Mouse (Mus musculus) midbrain, postnatal 0 days (tissue): ENCODE data around the gene Galr3. TPM values are rescaled to one million over a fixed set of nuclear protein-coding genes. Genes with fewer than 3 reads are reported as not detected.
A peak's percentile ranks its signal among the peaks of the same experiment; 100 is the strongest.
"Not testable (repeated sequence)": the region's sequence is repeated elsewhere in the genome, so short reads cannot be mapped to it uniquely, and the experiment has no call there.

Experiments used
- ATAC-seq: fragments of 200-750 bp; cut with Nextera tagmentation; 2 replicates; pipeline ENCODE4 v1.8.0; 2017; ENCODE audit warnings: moderate number of reproducible peaks, mild to moderate bottlenecking, moderate TSS enrichment, moderate library complexity; ENCODE audit not compliant: low FRiP score
- DNase-seq: peaks from one replicate; pipeline ENCODE4 v3.0.0-alpha.2; 2015; ENCODE audit warnings: low spot score
- H3K27ac ChIP-seq: fragments of 300-500 bp; sonication (generic); 2 replicates; pipeline ENCODE4 v1.5.1; 2014; ENCODE audit warnings: low read depth, mild to moderate bottlenecking, low read length, mixed read lengths
- H3K27me3 ChIP-seq: fragments of 300-500 bp; sonication (generic); 2 replicates; pipeline ENCODE4 v1.6.1; 2014; ENCODE audit warnings: low read length, control low read depth, mixed read lengths; ENCODE audit not compliant: insufficient read depth
- H3K36me3 ChIP-seq: fragments of 300-500 bp; sonication (generic); 2 replicates; pipeline ENCODE4 v1.6.1; 2014; ENCODE audit warnings: low read length, control low read depth, mixed read lengths; ENCODE audit not compliant: insufficient read depth
- H3K4me1 ChIP-seq: fragments of 300-500 bp; sonication (generic); 2 replicates; pipeline ENCODE4 v1.6.1; 2014; ENCODE audit warnings: mild to moderate bottlenecking, control low read depth, antibody characterized with exemption, low read length, mixed read lengths; ENCODE audit not compliant: insufficient read depth
- H3K4me2 ChIP-seq: fragments of 300-500 bp; sonication (generic); 2 replicates; pipeline ENCODE4 v1.6.1; 2014; ENCODE audit warnings: low read depth, mild to moderate bottlenecking, low read length, mixed read lengths; ENCODE audit not compliant: poor library complexity, severe bottlenecking
- H3K4me3 ChIP-seq: fragments of 300-500 bp; sonication (generic); 2 replicates; pipeline ENCODE4 v1.5.1; 2014; ENCODE audit warnings: low read depth, mild to moderate bottlenecking, low read length, moderate library complexity
- H3K9ac ChIP-seq: fragments of 300-500 bp; sonication (generic); replicated peaks from 2 replicates; pipeline ENCODE4 v1.6.1; 2014; ENCODE audit warnings: mild to moderate bottlenecking, low read length, moderate library complexity, mixed read lengths; ENCODE audit not compliant: poor library complexity, severe bottlenecking
- H3K9me3 ChIP-seq: fragments of 300-500 bp; sonication (generic); 2 replicates; pipeline ENCODE4 v1.6.1; 2016; ENCODE audit warnings: low read length, control low read depth
- CTCF ChIP-seq: IDR thresholded peaks from 2 replicates; pipeline ENCODE4 v1.5.1; 2016; ENCODE audit warnings: antibody characterized with exemption, mild to moderate bottlenecking
- WGBS: fragments of 180-500 bp; shearing (Covaris S2); extraction: QIAGEN DNeasy Blood & Tissue Kit; methylation state at CpG from one replicate; pipeline ENCODE4 v1.1.7; 2014; 5-methylcytosine and 5-hydroxymethylcytosine counted together
- polyA plus RNA-seq: library from polyadenylated mRNA; unstranded; fragments of >200 nt; fragmentation: Nextera tagmentation; extraction: Ambion mirVana; gene quantifications from 2 replicates; pipeline ENCODE4 v1.2.1, GENCODE M21; 2015
- total RNA-seq: library from RNA; depleted of rRNA; stranded (reverse); fragments of >200 nt; gene quantifications from 2 replicates; pipeline ENCODE4 v1.2.3, GENCODE M21; 2014

Gene Galr3
- total and polyA plus RNA-seq, 2 experiments from 2014 or later, result 0.25 to 3.9 TPM

DNA sequence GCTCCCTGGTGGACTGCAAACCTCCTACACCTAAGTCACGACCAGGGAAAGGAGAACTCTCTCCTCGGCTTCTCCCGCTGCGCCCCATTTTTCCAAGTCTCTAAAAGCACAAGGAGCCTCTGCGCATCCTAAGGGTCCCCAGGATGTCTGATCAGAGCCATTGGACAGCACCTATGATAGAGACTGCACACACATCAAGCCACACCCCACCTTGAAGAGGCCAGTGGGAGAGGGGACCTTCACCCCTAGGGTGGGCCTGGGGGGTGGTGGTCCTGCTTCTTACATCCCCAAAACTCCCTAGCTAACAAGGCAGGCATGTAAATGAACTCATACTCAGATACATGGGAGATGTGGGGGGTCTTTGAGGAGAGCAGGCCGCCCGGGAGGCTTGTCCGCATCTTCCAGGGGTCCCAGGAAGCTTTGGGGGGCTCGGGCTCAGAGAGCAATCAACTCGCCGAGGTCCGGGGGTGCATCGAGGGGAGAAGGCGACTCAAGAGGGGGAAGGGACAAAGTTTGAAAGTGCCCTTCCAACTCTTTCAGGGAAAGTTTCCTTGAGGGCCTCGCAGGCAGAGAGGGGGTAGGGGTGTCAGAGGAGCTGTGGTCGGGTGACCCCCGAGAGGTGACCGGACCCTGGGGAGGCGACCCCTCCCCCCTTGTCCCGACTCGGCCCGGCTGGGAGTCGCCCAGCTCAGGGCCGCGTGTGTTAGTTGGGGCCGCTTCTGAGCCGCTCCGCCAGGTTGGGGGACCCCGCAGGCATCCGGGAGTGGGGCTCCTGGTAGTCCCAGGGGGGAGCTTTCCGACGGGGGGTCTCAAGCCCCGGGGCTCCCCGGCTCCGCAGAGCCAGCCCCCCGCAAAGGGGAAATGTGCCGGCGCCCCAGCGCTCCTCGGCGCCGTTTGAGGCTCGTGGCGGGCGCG, 14.1 kb upstream of the Galr3 start:
- no peaks in the 10 kb centered on the region for H3K9me3 ChIP-seq
- WGBS, result 7% methylated on average over 37 of the region's 46 CpGs
- TF ChIP-seq CTCF, result no peak
- H3K27ac ChIP-seq, result peak overlapping the region; percentile 88
- no peaks in the 10 kb centered on the region for H3K36me3 ChIP-seq
- no peaks in the 10 kb centered on the region for H3K27me3 ChIP-seq
- H3K9ac ChIP-seq, result peak overlapping the region; percentile 95
- no peak for ATAC-seq
- DNase-seq, result no peak
- peak overlapping the region; percentile 74 for H3K4me3 ChIP-seq
- H3K4me1 ChIP-seq, result peaks cover 10% of the 10 kb centered on the region
- H3K4me2 ChIP-seq, result peak overlapping the region; percentile 97

DNA sequence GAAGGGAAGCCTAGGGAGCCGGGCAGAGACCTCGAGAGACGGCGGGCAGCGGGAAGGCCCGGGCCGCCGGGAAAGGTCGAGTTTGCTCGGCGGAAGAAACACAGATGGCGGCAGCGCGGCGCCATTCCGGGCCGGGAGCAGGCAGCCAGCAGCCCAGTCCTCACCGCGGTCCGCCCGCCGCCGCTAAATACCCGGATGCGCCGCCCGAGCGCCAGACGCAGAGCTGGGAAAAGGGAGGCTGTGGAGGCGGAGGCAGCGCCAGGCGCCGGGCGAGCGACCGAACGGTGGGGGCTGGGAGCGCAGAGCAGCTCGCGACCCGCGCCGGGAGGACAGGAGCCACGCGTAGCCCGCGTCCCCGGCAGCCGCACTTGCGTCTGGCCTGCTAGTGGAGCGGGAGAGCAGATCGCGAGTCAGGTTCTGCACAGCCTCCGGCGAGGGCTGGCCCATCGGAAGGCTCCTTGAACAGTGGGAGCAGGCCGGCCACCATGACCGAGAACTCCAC, 13.4 kb upstream of the Galr3 start, which contains the start of gene H1f0:
H1f0 (plus strand) TSS at position 214 of the 502 bp plus-strand sequence.
- H3K9me3 ChIP-seq, result no peaks in the 10 kb centered on the region
- WGBS, result under 1% methylated on average over 54 of the region's 58 CpGs
- peak within 1 kb of the TSS; percentile 74 for H3K4me3 ChIP-seq
- H3K27ac ChIP-seq, result peak within 1 kb of the TSS; percentile 88
- H3K9ac ChIP-seq, result peak within 1 kb of the TSS; percentile 95
- peak; percentile 92 for DNase-seq
- H3K4me2 ChIP-seq, result peak within 1 kb of the TSS; percentile 97
- H3K27me3 ChIP-seq, result no peaks in the 10 kb centered on the region
- ATAC-seq, result peak; percentile 86
- peaks cover 10% of the 10 kb centered on the region for H3K4me1 ChIP-seq
- H3K36me3 ChIP-seq, result no peaks in the 10 kb centered on the region
- TF ChIP-seq CTCF, result no peak

DNA sequence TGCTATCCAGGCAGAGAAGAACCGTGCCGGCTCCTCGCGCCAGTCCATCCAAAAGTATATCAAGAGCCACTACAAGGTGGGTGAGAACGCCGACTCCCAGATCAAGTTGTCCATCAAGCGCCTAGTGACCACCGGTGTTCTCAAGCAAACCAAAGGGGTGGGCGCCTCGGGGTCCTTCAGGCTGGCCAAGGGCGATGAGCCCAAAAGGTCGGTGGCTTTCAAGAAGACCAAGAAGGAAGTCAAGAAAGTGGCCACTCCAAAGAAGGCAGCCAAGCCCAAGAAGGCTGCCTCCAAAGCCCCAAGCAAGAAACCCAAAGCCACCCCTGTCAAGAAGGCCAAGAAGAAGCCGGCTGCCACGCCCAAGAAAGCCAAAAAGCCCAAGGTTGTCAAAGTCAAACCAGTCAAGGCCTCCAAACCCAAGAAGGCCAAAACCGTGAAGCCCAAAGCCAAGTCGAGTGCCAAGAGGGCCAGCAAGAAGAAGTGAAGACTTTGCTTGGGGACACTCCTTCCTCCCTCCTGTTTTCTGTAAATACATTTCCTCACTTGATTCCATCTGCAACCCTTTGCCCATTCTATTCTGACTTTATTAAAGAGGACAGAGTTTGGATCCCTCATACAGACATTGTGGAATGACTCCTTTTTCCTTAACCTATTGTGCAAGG, 12.7 kb upstream of the Galr3 start:
- DNase-seq (no peak), ATAC-seq (no peak)
- Histone ChIP-seq H3K9me3 (no peaks in the 10 kb centered on the region), H3K4me3 (peak overlapping the region; percentile 74), H3K4me2 (peak overlapping the region; percentile 97), H3K27me3 (no peaks in the 10 kb centered on the region), H3K36me3 (no peaks in the 10 kb centered on the region), H3K27ac (peak overlapping the region; percentile 88; the same call in 1 of the 2 replicates), H3K9ac (peak overlapping the region; percentile 95), H3K4me1 (peaks cover 10% of the 10 kb centered on the region)
- TF ChIP-seq CTCF, result no peak
- 24% methylated on average over 16 of the region's 16 CpGs for WGBS

DNA sequence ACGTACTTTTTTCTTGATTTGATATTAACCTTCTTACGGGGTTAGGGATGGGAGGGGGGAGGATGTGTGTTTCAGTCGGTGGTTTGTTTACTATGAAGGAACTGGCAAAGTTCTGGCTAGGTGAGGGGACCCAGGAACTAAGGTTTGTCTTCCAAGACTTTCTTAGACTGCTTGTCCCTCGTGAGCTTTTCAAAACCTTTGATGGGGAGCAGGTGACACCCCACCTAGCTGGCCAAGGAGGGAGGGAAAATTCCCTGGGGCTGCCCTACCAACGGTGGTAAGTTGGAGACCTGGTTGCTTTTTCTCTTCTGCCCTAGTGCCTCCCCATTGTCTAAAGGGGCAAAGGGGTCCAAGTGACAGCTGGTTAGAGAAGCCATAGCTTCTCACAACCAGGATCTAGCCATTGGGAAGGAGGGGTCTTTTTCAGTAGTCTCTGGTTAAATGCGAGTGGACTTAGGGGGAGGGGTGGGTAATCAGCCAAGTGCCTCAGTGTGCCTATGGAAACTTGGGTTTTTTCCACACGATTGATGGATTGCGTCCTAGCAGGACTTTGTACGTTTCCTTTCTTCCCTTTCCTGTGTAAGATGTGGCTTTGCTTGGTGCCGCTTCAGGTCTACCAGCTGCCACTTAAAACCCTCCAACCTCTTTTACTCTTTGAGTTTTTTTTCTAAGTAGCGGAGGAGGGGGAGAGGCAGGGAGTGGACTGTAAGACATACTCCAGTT, 12.0 kb upstream of the Galr3 start:
- H3K4me3 ChIP-seq, result peak overlapping the region; percentile 74
- H3K27me3 ChIP-seq, result no peaks in the 10 kb centered on the region
- H3K4me2 ChIP-seq, result peak overlapping the region; percentile 97
- no peaks in the 10 kb centered on the region for H3K9me3 ChIP-seq
- ATAC-seq, result no peak
- WGBS, result 9% methylated on average over 11 of the region's 11 CpGs
- TF ChIP-seq CTCF, result no peak
- peak overlapping the region; percentile 46; the same call in 1 of the 2 replicates for H3K9ac ChIP-seq
- H3K27ac ChIP-seq, result no peak overlapping the region; the same call in 1 of the 2 replicates
- peaks cover 10% of the 10 kb centered on the region for H3K4me1 ChIP-seq
- no peaks in the 10 kb centered on the region for H3K36me3 ChIP-seq
- DNase-seq, result peak; percentile 44

DNA sequence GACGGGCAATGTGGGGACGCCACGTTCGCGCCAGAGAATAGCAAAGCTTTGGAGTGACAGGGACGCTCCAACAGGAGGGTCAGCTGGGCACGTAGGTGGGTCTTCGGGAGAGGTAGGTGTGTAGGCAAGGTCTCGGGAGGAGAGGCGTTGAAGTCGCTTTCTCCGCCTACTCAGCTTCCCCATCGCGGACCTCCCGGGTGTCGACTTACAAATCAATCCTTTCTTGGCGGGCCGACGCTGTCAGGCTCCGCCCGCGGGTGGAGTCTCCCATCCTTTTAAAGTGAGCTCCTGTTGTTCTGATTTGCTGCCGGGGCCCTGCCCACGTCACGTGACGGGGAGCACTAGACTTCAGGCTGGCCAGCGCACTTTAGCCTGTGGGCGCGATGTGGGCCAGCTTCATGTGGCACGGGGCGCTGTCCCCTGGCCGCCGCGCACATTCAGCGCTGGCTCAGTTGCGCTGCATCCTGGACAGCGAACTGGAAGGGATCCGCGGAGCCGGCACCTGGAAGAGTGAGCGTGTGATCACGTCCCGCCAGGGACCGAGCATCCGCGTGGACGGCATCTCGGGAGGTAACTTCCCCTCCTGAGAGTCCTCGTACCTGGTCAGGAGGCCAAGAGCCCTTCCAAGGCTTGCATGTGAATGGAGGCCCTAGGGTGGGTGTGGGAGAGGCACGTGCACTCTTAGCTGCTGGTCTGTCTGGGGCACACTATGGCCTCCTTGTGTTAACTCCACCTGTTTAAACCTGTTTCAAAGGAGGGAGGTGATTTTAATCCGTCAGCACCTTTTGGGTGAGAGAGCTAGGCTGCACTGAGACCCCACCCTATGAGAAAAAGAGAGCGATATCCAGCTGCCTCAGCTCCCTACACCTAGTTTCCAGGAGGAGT, 10.9 kb upstream of the Galr3 start:
- ATAC-seq (peak; percentile 71), DNase-seq (peak; percentile 94)
- Histone ChIP-seq H3K4me3 (peak overlapping the region; percentile 74), H3K9me3 (no peaks in the 10 kb centered on the region), H3K27ac (no peak overlapping the region), H3K9ac (peak overlapping the region; percentile 46), H3K36me3 (no peaks in the 10 kb centered on the region), H3K4me1 (peaks cover 10% of the 10 kb centered on the region), H3K27me3 (no peaks in the 10 kb centered on the region), H3K4me2 (peak overlapping the region; percentile 97)
- no peak for TF ChIP-seq CTCF
- WGBS, result 1% methylated on average over 52 of the region's 52 CpGs

DNA sequence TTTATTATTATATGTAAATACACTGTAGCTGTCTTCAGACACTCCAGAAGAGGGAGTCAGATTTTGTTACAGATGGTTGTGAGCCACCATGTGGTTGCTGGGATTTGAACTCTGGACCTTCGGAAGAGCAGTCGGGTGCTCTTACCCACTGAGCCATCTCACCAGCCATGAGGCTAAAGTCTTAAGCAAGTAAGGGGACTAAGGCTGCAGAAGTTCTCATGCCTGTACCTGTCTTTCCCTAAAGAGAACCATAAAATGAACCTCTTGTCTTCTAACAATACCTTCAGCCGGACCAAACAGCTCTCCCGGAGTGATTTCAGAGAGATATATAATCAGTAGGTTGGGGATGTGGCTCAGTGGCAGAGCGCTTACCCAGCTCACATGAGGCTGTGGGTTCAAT, 9.8 kb upstream of the Galr3 start:
- not testable (repeated sequence) for ATAC-seq, DNase-seq, H3K4me2 ChIP-seq, H3K4me3 ChIP-seq, H3K9me3 ChIP-seq, H3K36me3 ChIP-seq, H3K4me1 ChIP-seq, H3K9ac ChIP-seq, H3K27ac ChIP-seq, H3K27me3 ChIP-seq
- WGBS, result 89% methylated on average over 5 of the region's 5 CpGs
